Mouse (Mus musculus) brain, embryonic 14.5 days (tissue): ENCODE measurements around the gene Atf7.

Experiments
- CTCF ChIP-seq: fragments of 200-500 bp; IDR thresholded peaks from 2 replicates; pipeline ENCODE4 v1.5.1; 2012; ENCODE audit warnings: inconsistent platforms, mild to moderate bottlenecking, moderate library complexity, borderline replicate concordance; ENCODE audit not compliant: insufficient read depth, insufficient read length; ENCODE audit errors: extremely low read depth
- POLR2A ChIP-seq: fragments of 200-500 bp; IDR thresholded peaks from 2 replicates; pipeline ENCODE4 v1.6.1; 2012; ENCODE audit warnings: mild to moderate bottlenecking, inconsistent platforms, borderline replicate concordance; ENCODE audit not compliant: poor library complexity, insufficient read depth, insufficient read length, severe bottlenecking; ENCODE audit errors: extremely low read depth

GRCm38 (mm10) chr15:102500479-102500878 is 124.8 kb downstream of the Atf7 start:
- TF ChIP-seq CTCF = no peak
- TF ChIP-seq POLR2A = no peak
